ENCODE assay signal across 11 mouse cellular contexts in the genomic region with DNA sequence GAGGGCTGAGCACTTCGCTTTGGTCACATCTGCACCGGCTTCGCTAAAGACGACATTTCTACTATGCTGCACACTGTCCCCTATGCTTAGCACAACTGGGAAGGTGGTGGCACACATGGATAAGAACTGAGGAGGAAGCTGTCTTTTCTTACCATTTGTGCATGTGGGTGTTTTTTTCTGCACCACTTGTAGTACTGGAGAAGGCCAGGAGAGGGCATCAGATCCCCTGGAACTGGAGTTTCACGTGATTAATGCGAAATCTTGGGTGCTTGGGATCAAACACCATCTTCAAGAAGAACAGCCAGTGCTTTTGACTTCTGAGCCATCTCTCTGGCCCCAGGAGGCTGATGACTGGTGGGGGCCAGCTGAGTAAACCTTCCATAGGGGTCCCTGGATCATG. TPM values are rescaled to one million over a fixed set of nuclear protein-coding genes. Genes with fewer than 3 reads are reported as not detected.
DNase-seq lines count a peak whose midpoint lies in the region; ATAC-seq and TF ChIP-seq lines count a peak whose summit lies in the region.
"Had no signal": no experiment of that assay in that cellular context is flagged by ENCODE, and none has a peak within 500 bp of the region (broad histone marks: within the 10 kb centered on the region; RNA-seq: fewer than 3 reads in every experiment).

No protein-coding gene starts in this region.

- TF ChIP-seq EP300 in CH12.LX (IDR thresholded peaks at IDR 0.05; ENCODE audit: low read length): no peak

- no peak for DNase-seq in layer of hippocampus, adult 2 months (ENCODE audit: low spot score in 2 of 2)
- no peak for DNase-seq in layer of hippocampus, adult 11-12 months (ENCODE audit: low spot score)
- peak; percentile 40 for DNase-seq in CH12.LX (ENCODE audit: extremely low read depth)
- DNase-seq in T-cell, adult 2 months (ENCODE audit: low spot score): peak; percentile 21
- DNase-seq in mesoderm, embryonic 11.5 days (ENCODE audit: low read depth, low spot score): peak; percentile 31
- no peak for DNase-seq in left cerebral cortex, adult 11 months (ENCODE audit: low spot score)
- DNase-seq in gastrocnemius, postnatal 36 days: no peak
- DNase-seq: heart, postnatal 10 days had no signal

- no peak for ATAC-seq in heart, embryonic 12.5 days (ENCODE audit: insufficient number of reproducible peaks, low FRiP score)

- H3K27me3 ChIP-seq in CH12.LX (replicated peaks): peaks cover 79% of the 10 kb centered on the region
- H3K27me3 ChIP-seq in heart, embryonic 12.5 days (replicated peaks): peaks cover 51% of the 10 kb centered on the region

- intact Hi-C loops in gastrocnemius, postnatal 36 days (cut with DNase I): no loop called here

- H3K9ac ChIP-seq in CH12.LX (ENCODE audit: insufficient read depth, low read depth): no peak overlapping the region
- no peak overlapping the region for H3K9ac ChIP-seq in heart, embryonic 12.5 days
- H3K9ac ChIP-seq: forebrain, embryonic 12.5 days; midbrain, embryonic 12.5 days had no signal

- TF ChIP-seq CTCF in layer of hippocampus, adult 2 months (conservative IDR thresholded peaks at IDR 0.05): peak; percentile 79
- TF ChIP-seq CTCF in CH12.LX (conservative IDR thresholded peaks at IDR 0.05 in 1 of 2, IDR thresholded peaks at IDR 0.05 in 1 of 2; ENCODE audit: low read depth in 2 of 2, low read length in 2 of 2): peak; percentile 69 to 75

- no peaks in the 10 kb centered on the region for H3K79me2 ChIP-seq in CH12.LX (replicated peaks; ENCODE audit: control insufficient read depth, extremely low read depth, insufficient read depth, poor library complexity, severe bottlenecking)

- peak overlapping the region; percentile 91 for H3K27ac ChIP-seq in layer of hippocampus, adult 2 months
- no peak overlapping the region for H3K27ac ChIP-seq in CH12.LX (ENCODE audit: insufficient read depth, low read depth)
- H3K27ac ChIP-seq in heart, embryonic 12.5 days (ENCODE audit: poor library complexity, severe bottlenecking): no peak overlapping the region
- H3K27ac ChIP-seq: forebrain, embryonic 12.5 days; midbrain, embryonic 12.5 days had no signal

- H3K4me1 ChIP-seq in CH12.LX (ENCODE audit: control insufficient read depth in 1 of 2, insufficient read depth in 2 of 2): no peaks in the 10 kb centered on the region; a peak in 1 of 4 replicates
- H3K4me1 ChIP-seq in heart, embryonic 12.5 days (replicated peaks): no peaks in the 10 kb centered on the region
- H3K4me1 ChIP-seq: forebrain, embryonic 12.5 days had no signal

- in situ Hi-C loops in CH12.LX (cut with MboI; ENCODE audit: low pct_ligation_motif_present, low pct_unique_long_range_greater_than_20kb, low sequenced_read_pairs): loop anchor here (10.0 kb wide), 1 partner anchor 164 kb away; no protein-coding TSS in a partner anchor

- no peak for TF ChIP-seq POLR2A in CH12.LX (IDR thresholded peaks at IDR 0.05; ENCODE audit: low read depth, low read length)

- H3K4me2 ChIP-seq in CH12.LX (ENCODE audit: insufficient read depth, low read depth, poor library complexity, severe bottlenecking): no peak overlapping the region
- H3K4me2 ChIP-seq in heart, embryonic 12.5 days: no peak overlapping the region
- H3K4me2 ChIP-seq: forebrain, embryonic 12.5 days; midbrain, embryonic 12.5 days had no signal

- H3K9me3 ChIP-seq in CH12.LX (replicated peaks; ENCODE audit: low read length): peaks cover 14% of the 10 kb centered on the region
- 0 out of 2 replicates have a peak, but pooled peaks cover 3% of the 10 kb centered on the region for H3K9me3 ChIP-seq in heart, embryonic 12.5 days (replicated peaks)
- H3K9me3 ChIP-seq: midbrain, embryonic 12.5 days had no signal

- H3K4me3 ChIP-seq in layer of hippocampus, adult 2 months: no peak overlapping the region
- H3K4me3 ChIP-seq in CH12.LX (replicated peaks in 1 of 3; ENCODE audit: low read depth in 2 of 3, low read length in 2 of 3, poor library complexity in 1 of 3): no peak overlapping the region
- no peak overlapping the region for H3K4me3 ChIP-seq in heart, embryonic 12.5 days
- H3K4me3 ChIP-seq: forebrain, embryonic 12.5 days; midbrain, embryonic 12.5 days had no signal

- TF ChIP-seq RAD21 in CH12.LX (IDR thresholded peaks at IDR 0.05; ENCODE audit: low read depth, low read length): peak; percentile 65

- dilution Hi-C loops in CH12.LX (cut with MboI; ENCODE audit: extremely low pct_ligation_motif_present, extremely low pct_unique_long_range_greater_than_20kb, low sequenced_read_pairs): no loop called here

- 45% methylated on average over 6 of the region's 6 CpGs for WGBS in heart, embryonic 12.5 days

- no peaks in the 10 kb centered on the region for H3K36me3 ChIP-seq in CH12.LX (replicated peaks in 1 of 2; ENCODE audit: control insufficient read depth in 1 of 2, insufficient read depth in 1 of 2, low read length in 1 of 2)
- H3K36me3 ChIP-seq in heart, embryonic 12.5 days: no peaks in the 10 kb centered on the region
- H3K36me3 ChIP-seq: forebrain, embryonic 12.5 days; midbrain, embryonic 12.5 days had no signal

TF ChIP-seq in CH12.LX, 34 proteins besides CTCF, POLR2A, EP300 and RAD21:
- peak; percentile 33; the same call in 1 of the 2 replicates for TF ChIP-seq MAX (IDR thresholded peaks at IDR 0.05; ENCODE audit: low read length)
- no peak for TF ChIP-seq TCF12 (IDR thresholded peaks at IDR 0.05; ENCODE audit: low read depth, low read length)
- no peak for TF ChIP-seq MXI1 (IDR thresholded peaks at IDR 0.05; ENCODE audit: low read depth, low read length)
- TF ChIP-seq SMC3 (IDR thresholded peaks at IDR 0.05; ENCODE audit: low read depth, low read length): peak; percentile 71
- no peak for TF ChIP-seq KAT2A (IDR thresholded peaks at IDR 0.05; ENCODE audit: insufficient replicate concordance, low read length)
- peak; percentile 84 for TF ChIP-seq BHLHE40 (IDR thresholded peaks at IDR 0.05; ENCODE audit: low read depth, low read length)

RNA-seq across cellular contexts. Expression of a gene that starts 39.0 kb away (rescaled TPM):
- total RNA-seq in layer of hippocampus, adult 2 months (2021): 100 to 1,000 TPM; 245 to 263 TPM
- 0.04 and 0.13 TPM in 2 replicates for total RNA-seq in CH12.LX (2012; rRNA removed)
- total RNA-seq in CH12.LX (2014; rRNA removed): 0.09 and 0.15 TPM in 2 replicates
- 0.39 and 0.44 TPM in 2 replicates for polyA plus RNA-seq in CH12.LX (2012; ENCODE audit: insufficient read length, low read depth)
- polyA plus RNA-seq in heart, embryonic 12.5 days (2016; fragmentation: Nextera tagmentation; extraction: Ambion mirVana): 0.54 and 0.69 TPM in 2 replicates
- under 1 TPM in 1 of 2 experiments, not detected in 1; 0.43 TPM for total RNA-seq in gastrocnemius, postnatal 36 days (2021)

Comparison
In these comparisons a context has a peak if more than half of its experiments do, and no peak if none do; other contexts are left out.
1. DNase-seq: peak in CH12.LX (single experiment), T-cell, adult 2 months (single experiment) and mesoderm, embryonic 11.5 days (single experiment); none in layer of hippocampus, adult 2 months (0 of 2), layer of hippocampus, adult 11-12 months (single experiment), left cerebral cortex, adult 11 months (single experiment) and gastrocnemius, postnatal 36 days (0 of 2).
2. RNA of a gene that starts 39.0 kb away (total RNA-seq): 245 to 263 TPM in layer of hippocampus, adult 2 months; 0.43 TPM in gastrocnemius, postnatal 36 days and 0.04 to 0.15 TPM in CH12.LX; every median in the first group is over 100 times any median in the second.